Mouse (Mus musculus) layer of hippocampus, adult 2 months (tissue): ENCODE measurements around the gene Gipc2. TPM values are rescaled to one million over a fixed set of nuclear protein-coding genes. Genes with fewer than 3 reads are reported as not detected.

ENCODE experiments used
- DNase-seq, 2 experiments: peaks; one replicate each; pipeline ENCODE4 v3.0.0; 2022; ENCODE audit warnings: low spot score in 2 of 2
- H3K27ac ChIP-seq: fragments of 200-600 bp; 2 replicates; pipeline ENCODE4 v1.8.1; 2022
- H3K4me3 ChIP-seq: fragments of 200-600 bp; 2 replicates; pipeline ENCODE4 v1.8.1; 2022; ENCODE audit warnings: mild to moderate bottlenecking
- CTCF ChIP-seq: fragments of 200-600 bp; conservative IDR thresholded peaks from 2 replicates; pipeline ENCODE4 v1.8.1; 2022; ENCODE audit warnings: antibody characterized with exemption, mild to moderate bottlenecking, moderate library complexity
- total RNA-seq, 2 experiments: library from RNA; stranded (reverse); gene quantifications; 2 replicates each; pipeline ENCODE4 v1.2.3; 2021

Gipc2 gene
- total RNA-seq, 2 experiments from 2014 or later = 0.98 to 1.3 TPM

GRCm38 (mm10) chr3:152180624-152181023 lies 14.6 kb upstream of the Gipc2 start:
- Histone ChIP-seq H3K4me3 (no peak overlapping the region), H3K27ac (no peak overlapping the region)
- DNase-seq = no peak
- no peak for TF ChIP-seq CTCF

GRCm38 (mm10) chr3:152179285-152179684 lies 13.3 kb upstream of the Gipc2 start:
- no peak for TF ChIP-seq CTCF
- no peak for DNase-seq
- Histone ChIP-seq H3K4me3 (no peak overlapping the region), H3K27ac (no peak overlapping the region)

- no peak for TF ChIP-seq CTCF
- Histone ChIP-seq H3K4me3 (no peak overlapping the region), H3K27ac (no peak overlapping the region)
- no peak for DNase-seq
Observed at GRCm38 (mm10) chr3:152178816-152179215, 12.8 kb upstream of the Gipc2 start.

GRCm38 (mm10) chr3:152172322-152172935 lies 6.4 kb upstream of the Gipc2 start:
- TF ChIP-seq CTCF = no peak
- no peak overlapping the region for H3K27ac ChIP-seq
- no peak for DNase-seq
- no peak overlapping the region for H3K4me3 ChIP-seq

- H3K27ac ChIP-seq = no peak overlapping the region
- no peak for DNase-seq
- TF ChIP-seq CTCF = no peak
- no peak overlapping the region for H3K4me3 ChIP-seq
Observed at GRCm38 (mm10) chr3:152171862-152172261, 5.8 kb upstream of the Gipc2 start.

- TF ChIP-seq CTCF = no peak
- no peak overlapping the region for H3K4me3 ChIP-seq
- no peak for DNase-seq
Observed at GRCm38 (mm10) chr3:152171236-152171635, 5.2 kb upstream of the Gipc2 start.

GRCm38 (mm10) chr3:152170407-152170806 lies 4.4 kb upstream of the Gipc2 start:
- TF ChIP-seq CTCF = no peak
- DNase-seq = no peak
- Histone ChIP-seq H3K27ac (no peak overlapping the region), H3K4me3 (no peak overlapping the region)

More at GRCm38 (mm10) chr3:152171236-152171635, 5.2 kb upstream of the Gipc2 start:
- no peak overlapping the region for H3K27ac ChIP-seq

GRCm38 (mm10) chr3:152168007-152168406 lies 2.0 kb upstream of the Gipc2 start:
- DNase-seq = no peak
- Histone ChIP-seq H3K4me3 (no peak overlapping the region), H3K27ac (no peak overlapping the region)
- no peak for TF ChIP-seq CTCF

GRCm38 (mm10) chr3:152166699-152167451 lies 845 bp upstream of the Gipc2 start:
- TF ChIP-seq CTCF = no peak
- no peak for DNase-seq
- Histone ChIP-seq H3K4me3 (no peak overlapping the region), H3K27ac (no peak overlapping the region)

GRCm38 (mm10) chr3:152165351-152166098 lies 505 bp downstream of the Gipc2 start:
- no peak for DNase-seq
- Histone ChIP-seq H3K4me3 (peak overlapping the region; percentile 64), H3K27ac (peak overlapping the region; percentile 53; the same call in 1 of the 2 replicates)
- TF ChIP-seq CTCF = no peak

GRCm38 (mm10) chr3:152165014-152165350 lies 1.0 kb downstream of the Gipc2 start:
- Histone ChIP-seq H3K27ac (no peak overlapping the region), H3K4me3 (peak overlapping the region; percentile 64)
- no peak for TF ChIP-seq CTCF
- no peak for DNase-seq

GRCm38 (mm10) chr3:152163320-152163719 lies 2.7 kb downstream of the Gipc2 start:
- TF ChIP-seq CTCF = no peak
- no peak overlapping the region for H3K27ac ChIP-seq
- DNase-seq = no peak
- H3K4me3 ChIP-seq = no peak overlapping the region

- Histone ChIP-seq H3K27ac (no peak overlapping the region), H3K4me3 (no peak overlapping the region)
- TF ChIP-seq CTCF = no peak
- no peak for DNase-seq
Observed at GRCm38 (mm10) chr3:152160607-152161006, 5.4 kb downstream of the Gipc2 start.
